Mouse (Mus musculus): ENCODE measurements at regions not wholly inside any gene's neighbourhood (a gene's known extent, or its start where the extent isn't known, plus 50 kb on each side); places are given as distances from the start of the nearest gene placed in this dataset.

- 80% methylated on average over 2 of the region's 2 CpGs for WGBS
- no peak for DNase-seq
Observed at GRCm38 (mm10) chr1:56366319-56366718, 270.9 kb downstream of the Hsfy2 start.

GRCm38 (mm10) chr1:56360857-56361256 is 276.4 kb downstream of the Hsfy2 start:
- Histone ChIP-seq H3K79me2 (replicated peaks; ENCODE audit: control insufficient read depth, insufficient read depth, low read length) (no peaks in the 10 kb centered on the region), H3K4me1 (ENCODE audit: control insufficient read depth, insufficient read depth, low read length) (no peaks in the 10 kb centered on the region), H3K9ac (ENCODE audit: low read depth, low read length) (no peak overlapping the region), H3K4me3 (no peak overlapping the region), H3K27me3 (ENCODE audit: control insufficient read depth, insufficient read depth, low read length) (no peaks in the 10 kb centered on the region), H3K36me3 (ENCODE audit: control insufficient read depth, insufficient read depth, low read length) (no peaks in the 10 kb centered on the region), H3K27ac (no peak overlapping the region)
- DNase-seq = no peak
- WGBS = 70% methylated on average over 5 of the region's 5 CpGs
- intact Hi-C loops (cut with DNase I) = no loop called here
- TF ChIP-seq CTCF (IDR thresholded peaks at IDR 0.05) = no peak
- no peak for TF ChIP-seq POLR2A (IDR thresholded peaks at IDR 0.05; ENCODE audit: insufficient read depth, low read depth, low read length)
- TF ChIP-seq EP300 (IDR thresholded peaks at IDR 0.05; ENCODE audit: insufficient read depth, low read depth, low read length) = no peak

More at GRCm38 (mm10) chr1:56366319-56366718, 270.9 kb downstream of the Hsfy2 start:
- intact Hi-C loops (cut with DNase I) = no loop called here
- Histone ChIP-seq H3K4me3 (no peak overlapping the region), H3K9ac (ENCODE audit: low read depth, low read length) (no peak overlapping the region), H3K36me3 (ENCODE audit: control insufficient read depth, insufficient read depth, low read length) (no peaks in the 10 kb centered on the region), H3K27me3 (ENCODE audit: control insufficient read depth, insufficient read depth, low read length) (no peaks in the 10 kb centered on the region), H3K4me1 (ENCODE audit: control insufficient read depth, insufficient read depth, low read length) (no peaks in the 10 kb centered on the region), H3K79me2 (replicated peaks; ENCODE audit: control insufficient read depth, insufficient read depth, low read length) (no peaks in the 10 kb centered on the region), H3K27ac (no peak overlapping the region)
- TF ChIP-seq POLR2A (IDR thresholded peaks at IDR 0.05; ENCODE audit: insufficient read depth, low read depth, low read length) (no peak), CTCF (IDR thresholded peaks at IDR 0.05) (no peak), EP300 (IDR thresholded peaks at IDR 0.05; ENCODE audit: insufficient read depth, low read depth, low read length) (no peak)

- Histone ChIP-seq H3K9ac (ENCODE audit: low read depth, low read length) (no peak overlapping the region), H3K27me3 (ENCODE audit: control insufficient read depth, insufficient read depth, low read length) (no peaks in the 10 kb centered on the region), H3K79me2 (replicated peaks; ENCODE audit: control insufficient read depth, insufficient read depth, low read length) (no peaks in the 10 kb centered on the region), H3K27ac (no peak overlapping the region), H3K36me3 (ENCODE audit: control insufficient read depth, insufficient read depth, low read length) (no peaks in the 10 kb centered on the region), H3K4me1 (ENCODE audit: control insufficient read depth, insufficient read depth, low read length) (no peaks in the 10 kb centered on the region), H3K4me3 (no peak overlapping the region)
- TF ChIP-seq CTCF (IDR thresholded peaks at IDR 0.05) (no peak), POLR2A (IDR thresholded peaks at IDR 0.05; ENCODE audit: insufficient read depth, low read depth, low read length) (no peak), EP300 (IDR thresholded peaks at IDR 0.05; ENCODE audit: insufficient read depth, low read depth, low read length) (no peak)
- DNase-seq = no peak
- 57% methylated on average over 4 of the region's 4 CpGs for WGBS
- intact Hi-C loops (cut with DNase I) = no loop called here
Observed at GRCm38 (mm10) chr1:56346638-56347037, 290.6 kb downstream of the Hsfy2 start.

GRCm38 (mm10) chr1:56344952-56345351 is 292.3 kb downstream of the Hsfy2 start:
- Histone ChIP-seq H3K36me3 (ENCODE audit: control insufficient read depth, insufficient read depth, low read length) (no peaks in the 10 kb centered on the region), H3K4me3 (no peak overlapping the region), H3K27ac (no peak overlapping the region), H3K4me1 (ENCODE audit: control insufficient read depth, insufficient read depth, low read length) (no peaks in the 10 kb centered on the region), H3K9ac (ENCODE audit: low read depth, low read length) (no peak overlapping the region), H3K79me2 (replicated peaks; ENCODE audit: control insufficient read depth, insufficient read depth, low read length) (no peaks in the 10 kb centered on the region), H3K27me3 (ENCODE audit: control insufficient read depth, insufficient read depth, low read length) (no peaks in the 10 kb centered on the region)
- intact Hi-C loops (cut with DNase I) = no loop called here
- WGBS = 58% methylated on average over 6 of the region's 6 CpGs
- DNase-seq = no peak
- TF ChIP-seq EP300 (IDR thresholded peaks at IDR 0.05; ENCODE audit: insufficient read depth, low read depth, low read length) (no peak), POLR2A (IDR thresholded peaks at IDR 0.05; ENCODE audit: insufficient read depth, low read depth, low read length) (no peak), CTCF (IDR thresholded peaks at IDR 0.05) (no peak)

- Histone ChIP-seq H3K9ac (ENCODE audit: low read depth, low read length) (no peak overlapping the region), H3K36me3 (ENCODE audit: control insufficient read depth, insufficient read depth, low read length) (no peaks in the 10 kb centered on the region), H3K27me3 (ENCODE audit: control insufficient read depth, insufficient read depth, low read length) (no peaks in the 10 kb centered on the region), H3K4me1 (ENCODE audit: control insufficient read depth, insufficient read depth, low read length) (no peaks in the 10 kb centered on the region), H3K27ac (no peak overlapping the region), H3K4me3 (no peak overlapping the region), H3K79me2 (replicated peaks; ENCODE audit: control insufficient read depth, insufficient read depth, low read length) (no peaks in the 10 kb centered on the region)
- no peak for TF ChIP-seq CTCF (IDR thresholded peaks at IDR 0.05)
- TF ChIP-seq POLR2A (IDR thresholded peaks at IDR 0.05; ENCODE audit: insufficient read depth, low read depth, low read length) = no peak
- no peak for TF ChIP-seq EP300 (IDR thresholded peaks at IDR 0.05; ENCODE audit: insufficient read depth, low read depth, low read length)
- no peak for DNase-seq
- intact Hi-C loops (cut with DNase I) = no loop called here
- WGBS = 66% methylated on average over 5 of the region's 5 CpGs
Observed at GRCm38 (mm10) chr1:56327381-56327780, 309.9 kb downstream of the Hsfy2 start.

GRCm38 (mm10) chr1:56308586-56308985 is 328.6 kb downstream of the Hsfy2 start:
- Histone ChIP-seq H3K4me3 (no peak overlapping the region), H3K27ac (no peak overlapping the region), H3K36me3 (ENCODE audit: control insufficient read depth, insufficient read depth, low read length) (no peaks in the 10 kb centered on the region), H3K9ac (ENCODE audit: low read depth, low read length) (no peak overlapping the region), H3K4me1 (ENCODE audit: control insufficient read depth, insufficient read depth, low read length) (no peaks in the 10 kb centered on the region), H3K79me2 (replicated peaks; ENCODE audit: control insufficient read depth, insufficient read depth, low read length) (no peaks in the 10 kb centered on the region), H3K27me3 (ENCODE audit: control insufficient read depth, insufficient read depth, low read length) (no peaks in the 10 kb centered on the region)
- 64% methylated on average over 3 of the region's 3 CpGs for WGBS
- intact Hi-C loops (cut with DNase I) = no loop called here
- DNase-seq = no peak
- no peak for TF ChIP-seq EP300 (IDR thresholded peaks at IDR 0.05; ENCODE audit: insufficient read depth, low read depth, low read length)
- TF ChIP-seq POLR2A (IDR thresholded peaks at IDR 0.05; ENCODE audit: insufficient read depth, low read depth, low read length) = no peak
- TF ChIP-seq CTCF (IDR thresholded peaks at IDR 0.05) = no peak
